Mouse (Mus musculus) intestine, postnatal 0 days (tissue): ENCODE data around the gene Sgms1. TPM values are rescaled to one million over a fixed set of nuclear protein-coding genes. Genes with fewer than 3 reads are reported as not detected.
"Not testable (repeated sequence)": the region's sequence is repeated elsewhere in the genome, so short reads cannot be mapped to it uniquely, and the experiment has no call there.

Source experiments
- ATAC-seq: fragments of 200-750 bp; cut with Nextera tagmentation; 2 replicates; pipeline ENCODE4 v1.8.0; 2017; ENCODE audit warnings: mild to moderate bottlenecking, moderate TSS enrichment, moderate library complexity
- H3K27ac ChIP-seq: fragments of 300-500 bp; sonication (generic); 2 replicates; pipeline ENCODE4 v1.5.1; 2014; ENCODE audit warnings: mild to moderate bottlenecking, low read depth, low read length, moderate library complexity
- H3K27me3 ChIP-seq: fragments of 300-500 bp; sonication (generic); replicated peaks from 2 replicates; pipeline ENCODE4 v1.6.1; 2014; ENCODE audit warnings: low read length, mixed read lengths; ENCODE audit not compliant: control insufficient read depth, insufficient read depth
- H3K36me3 ChIP-seq: fragments of 300-500 bp; sonication (generic); 2 replicates; pipeline ENCODE4 v1.6.1; 2014; ENCODE audit warnings: mild to moderate bottlenecking, moderate library complexity; ENCODE audit not compliant: control insufficient read depth, insufficient read depth
- H3K4me1 ChIP-seq: fragments of 300-500 bp; sonication (generic); replicated peaks from 2 replicates; pipeline ENCODE4 v1.6.1; 2014; ENCODE audit warnings: antibody characterized with exemption, low read length, mixed read lengths; ENCODE audit not compliant: control insufficient read depth, insufficient read depth
- H3K4me2 ChIP-seq: fragments of 300-500 bp; sonication (generic); replicated peaks from 2 replicates; pipeline ENCODE4 v1.6.1; 2014; ENCODE audit warnings: low read depth, mild to moderate bottlenecking, moderate library complexity
- H3K4me3 ChIP-seq: fragments of 300-500 bp; sonication (generic); 2 replicates; pipeline ENCODE4 v1.5.1; 2014; ENCODE audit warnings: low read depth, low read length
- H3K9ac ChIP-seq: fragments of 300-500 bp; sonication (generic); 2 replicates; pipeline ENCODE4 v1.6.1; 2014; ENCODE audit warnings: mild to moderate bottlenecking, low read depth, low read length
- H3K9me3 ChIP-seq: fragments of 300-500 bp; sonication (generic); 2 replicates; pipeline ENCODE4 v1.6.1; 2016; ENCODE audit warnings: mixed run types; ENCODE audit not compliant: control insufficient read depth
- CTCF ChIP-seq: sonication (generic); IDR thresholded peaks from 2 replicates; pipeline ENCODE4 v1.5.1; 2016; ENCODE audit warnings: low read depth, mild to moderate bottlenecking, control low read depth, antibody characterized with exemption, moderate library complexity
- WGBS: fragments of 180-500 bp; shearing (Covaris S2); extraction: QIAGEN DNeasy Blood & Tissue Kit; methylation state at CpG from one replicate; pipeline ENCODE4 v1.1.7; 2014; 5-methylcytosine and 5-hydroxymethylcytosine counted together
- polyA plus RNA-seq: library from polyadenylated mRNA; unstranded; fragments of >200 nt; fragmentation: Nextera tagmentation; extraction: Ambion mirVana; gene quantifications from 2 replicates; pipeline ENCODE4 v1.2.1, GENCODE M21; 2015

Sgms1 gene
- polyA plus RNA-seq, 1 experiment from 2014 or later: 18.6 TPM

- Histone ChIP-seq H3K4me2 (peak overlapping the region; percentile 25), H3K4me3 (no peak overlapping the region), H3K27me3 (no peaks in the 10 kb centered on the region), H3K4me1 (peaks cover 8% of the 10 kb centered on the region), H3K36me3 (peaks cover 3% of the 10 kb centered on the region; the same call in 1 of the 2 replicates), H3K27ac (peak overlapping the region; percentile 81), H3K9ac (no peak overlapping the region), H3K9me3 (no peaks in the 10 kb centered on the region)
- TF ChIP-seq CTCF: no peak
- peak; percentile 75 for ATAC-seq
- WGBS: 50% methylated on average over 1 of the region's 1 CpGs
Observed at GRCm38 (mm10) chr19:32360989-32361698, 28.4 kb downstream of the Sgms1 start.

- Histone ChIP-seq H3K9me3 (no peaks in the 10 kb centered on the region), H3K27me3 (no peaks in the 10 kb centered on the region), H3K4me3 (no peak overlapping the region), H3K4me2 (peak overlapping the region; percentile 25), H3K9ac (no peak overlapping the region), H3K36me3 (peaks cover 3% of the 10 kb centered on the region; the same call in 1 of the 2 replicates), H3K27ac (peak overlapping the region; percentile 81; the same call in 1 of the 2 replicates), H3K4me1 (peaks cover 8% of the 10 kb centered on the region)
- TF ChIP-seq CTCF: no peak
- ATAC-seq: peak; percentile 69
- 46% methylated on average over 3 of the region's 3 CpGs for WGBS
Observed at GRCm38 (mm10) chr19:32360546-32360945, 29.0 kb downstream of the Sgms1 start.

- Histone ChIP-seq H3K4me2 (peak overlapping the region; percentile 39), H3K4me1 (peaks cover 8% of the 10 kb centered on the region), H3K27ac (peak overlapping the region; percentile 81; the same call in 1 of the 2 replicates), H3K9me3 (no peaks in the 10 kb centered on the region), H3K36me3 (peaks cover 3% of the 10 kb centered on the region; the same call in 1 of the 2 replicates), H3K27me3 (no peaks in the 10 kb centered on the region), H3K9ac (no peak overlapping the region), H3K4me3 (no peak overlapping the region)
- WGBS: 42% methylated on average over 12 of the region's 12 CpGs
- peak; percentile 91 for ATAC-seq
- TF ChIP-seq CTCF: no peak
Observed at GRCm38 (mm10) chr19:32358699-32359517, 30.6 kb downstream of the Sgms1 start.

GRCm38 (mm10) chr19:32358011-32358410, 31.5 kb downstream of the Sgms1 start:
- H3K4me1 ChIP-seq, H3K27me3 ChIP-seq, H3K9me3 ChIP-seq, H3K27ac ChIP-seq, ATAC-seq, H3K4me2 ChIP-seq, H3K9ac ChIP-seq, H3K4me3 ChIP-seq, H3K36me3 ChIP-seq: not testable (repeated sequence)
- 95% methylated on average over 7 of the region's 7 CpGs for WGBS

- no peaks in the 10 kb centered on the region for H3K36me3 ChIP-seq
- no peak overlapping the region for H3K27ac ChIP-seq
- peaks cover 3% of the 10 kb centered on the region; the same call in 1 of the 2 replicates for H3K4me1 ChIP-seq
- H3K27me3 ChIP-seq: no peaks in the 10 kb centered on the region
- no peak overlapping the region for H3K4me2 ChIP-seq
- no peak overlapping the region for H3K9ac ChIP-seq
- ATAC-seq: no peak
- H3K9me3 ChIP-seq: no peaks in the 10 kb centered on the region
- TF ChIP-seq CTCF: no peak
- no peak overlapping the region for H3K4me3 ChIP-seq
- 67% methylated on average over 4 of the region's 4 CpGs for WGBS
Observed at GRCm38 (mm10) chr19:32356166-32356565, 33.3 kb downstream of the Sgms1 start.

GRCm38 (mm10) chr19:32353447-32353846, 36.1 kb downstream of the Sgms1 start:
- 94% methylated on average over 9 of the region's 9 CpGs for WGBS
- Histone ChIP-seq H3K9me3 (no peaks in the 10 kb centered on the region), H3K9ac (no peak overlapping the region), H3K36me3 (no peaks in the 10 kb centered on the region), H3K4me2 (no peak overlapping the region), H3K27ac (no peak overlapping the region), H3K27me3 (no peaks in the 10 kb centered on the region), H3K4me1 (no peaks in the 10 kb centered on the region), H3K4me3 (no peak overlapping the region)
- no peak for TF ChIP-seq CTCF
- ATAC-seq: no peak
